Mouse (Mus musculus): ENCODE data around the gene Ccl9.
A peak's percentile ranks its signal among the peaks of the same experiment; 100 is the strongest.

Gene Ccl9

GRCm38 (mm10) chr11:83536831-83537230 is 41.6 kb downstream of the Ccl9 start:
- no peak for DNase-seq (ENCODE audit: low read depth, low spot score)

GRCm38 (mm10) chr11:83534609-83535423 is 43.6 kb downstream of the Ccl9 start:
- peak; percentile 16 for DNase-seq (ENCODE audit: low read depth, low spot score)

- no peak for DNase-seq (ENCODE audit: low read depth, low spot score)
Measured at GRCm38 (mm10) chr11:83534143-83534542, 44.3 kb downstream of the Ccl9 start.

- DNase-seq (ENCODE audit: low read depth, low spot score) = no peak
Measured at GRCm38 (mm10) chr11:83533192-83533591, 45.2 kb downstream of the Ccl9 start.

- DNase-seq (ENCODE audit: low read depth, low spot score) = no peak
Measured at GRCm38 (mm10) chr11:83530360-83530759, 48.1 kb downstream of the Ccl9 start, which contains the start of gene Ccl5. Gene Ccl5 (minus strand): TSS chr11:83530518.

- DNase-seq (ENCODE audit: low read depth, low spot score) = no peak
Measured at GRCm38 (mm10) chr11:83529024-83529423, 49.4 kb downstream of the Ccl9 start.

Measured in brain, embryonic 18.5 days (tissue).